Mouse (Mus musculus): ENCODE measurements around the gene Gclc.
"Not testable (repeated sequence)": the region's sequence is repeated elsewhere in the genome, so short reads cannot be mapped to it uniquely, and the experiment has no call there.

Gclc gene

GRCm38 (mm10) chr9:77746315-77746714 lies 8.0 kb upstream of the Gclc start:
- DNase-seq (ENCODE audit: low spot score in 2 of 2): no peak

GRCm38 (mm10) chr9:77748292-77748691 lies 6.0 kb upstream of the Gclc start:
- not testable (repeated sequence) for DNase-seq (ENCODE audit: low spot score in 2 of 2)

GRCm38 (mm10) chr9:77750133-77751060 lies 3.9 kb upstream of the Gclc start:
- DNase-seq (ENCODE audit: low spot score in 2 of 2): peak; percentile 86 to 90

- peak; percentile 23 to 49 for DNase-seq (ENCODE audit: low spot score in 2 of 2)
Observed at GRCm38 (mm10) chr9:77751091-77751521, 3.2 kb upstream of the Gclc start.

- peak in 1 of 2 experiments; percentile 50 for DNase-seq (ENCODE audit: low spot score in 2 of 2)
Observed at GRCm38 (mm10) chr9:77754728-77755402, 530 bp downstream of the Gclc start.

GRCm38 (mm10) chr9:77755403-77755784 lies 1.1 kb downstream of the Gclc start:
- no peak for DNase-seq (ENCODE audit: low spot score in 2 of 2)

GRCm38 (mm10) chr9:77756076-77756475 lies 1.7 kb downstream of the Gclc start:
- no peak for DNase-seq (ENCODE audit: low spot score in 2 of 2)

- peak; percentile 20 to 59 for DNase-seq (ENCODE audit: low spot score in 2 of 2)
Observed at GRCm38 (mm10) chr9:77757331-77757730, 3.0 kb downstream of the Gclc start.

- no peak for DNase-seq (ENCODE audit: low spot score in 2 of 2)
Observed at GRCm38 (mm10) chr9:77758481-77758880, 4.1 kb downstream of the Gclc start.

GRCm38 (mm10) chr9:77759111-77759510 lies 4.8 kb downstream of the Gclc start:
- no peak for DNase-seq (ENCODE audit: low spot score in 2 of 2)

- no peak for DNase-seq (ENCODE audit: low spot score in 2 of 2)
Observed at GRCm38 (mm10) chr9:77759756-77760155, 5.4 kb downstream of the Gclc start.

- no peak for DNase-seq (ENCODE audit: low spot score in 2 of 2)
Observed at GRCm38 (mm10) chr9:77766218-77766617, 11.9 kb downstream of the Gclc start.

- no peak for DNase-seq (ENCODE audit: low spot score in 2 of 2)
Observed at GRCm38 (mm10) chr9:77766767-77767166, 12.4 kb downstream of the Gclc start.

- no peak for DNase-seq (ENCODE audit: low spot score in 2 of 2)
Observed at GRCm38 (mm10) chr9:77770909-77771308, 16.6 kb downstream of the Gclc start.

GRCm38 (mm10) chr9:77771330-77771729 lies 17.0 kb downstream of the Gclc start:
- DNase-seq (ENCODE audit: low spot score in 2 of 2): no peak

GRCm38 (mm10) chr9:77771765-77772383 lies 17.5 kb downstream of the Gclc start:
- no peak for DNase-seq (ENCODE audit: low spot score in 2 of 2)

- DNase-seq (ENCODE audit: low spot score in 2 of 2): no peak
Observed at GRCm38 (mm10) chr9:77776720-77777515, 22.6 kb downstream of the Gclc start.

GRCm38 (mm10) chr9:77777622-77778021 lies 23.3 kb downstream of the Gclc start:
- no peak for DNase-seq (ENCODE audit: low spot score in 2 of 2)

- no peak for DNase-seq (ENCODE audit: low spot score in 2 of 2)
Observed at GRCm38 (mm10) chr9:77779711-77780110, 25.4 kb downstream of the Gclc start.

- no peak for DNase-seq (ENCODE audit: low spot score in 2 of 2)
Observed at GRCm38 (mm10) chr9:77781453-77782163, 27.3 kb downstream of the Gclc start.

- DNase-seq (ENCODE audit: low spot score in 2 of 2): no peak
Observed at GRCm38 (mm10) chr9:77782201-77782600, 27.9 kb downstream of the Gclc start.

Measured in spleen, postnatal 36 days (tissue).